Mouse (Mus musculus): ENCODE results near the gene Arl3.

- TF ChIP-seq POLR2A (IDR thresholded peaks at IDR 0.05; ENCODE audit: control insufficient read depth, extremely low read depth, insufficient read depth, low read length, poor library complexity) (no peak), CTCF (IDR thresholded peaks at IDR 0.05; ENCODE audit: borderline replicate concordance, control insufficient read depth, extremely low read depth, insufficient read depth, low read length, poor library complexity) (no peak)
Observed at GRCm38 (mm10) chr19:46490634-46491033, 82.4 kb downstream of the Arl3 start.

All from thymus, adult 2 months (tissue).